ENCODE assay signal across 11 mouse cellular contexts in genomic region chr7:109012998-109013625, GRCm38 (mm10).
DNase-seq lines count a peak whose midpoint lies in the region; ATAC-seq and TF ChIP-seq lines count a peak whose summit lies in the region.
"Had no signal": no experiment of that assay in that cellular context is flagged by ENCODE, and none has a peak within 500 bp of the region (broad histone marks: within the 10 kb centered on the region; RNA-seq: fewer than 3 reads in every experiment).

No protein-coding gene starts in this region.

- H3K36me3 ChIP-seq in hindbrain, postnatal 0 days (ENCODE audit: insufficient read depth, low read length) = no peaks in the 10 kb centered on the region
- no peaks in the 10 kb centered on the region for H3K36me3 ChIP-seq in midbrain, embryonic 15.5 days (replicated peaks)

- peak; percentile 24 for ATAC-seq in frontal cortex, adult (ENCODE audit: low TSS enrichment)
- ATAC-seq in hindbrain, postnatal 0 days = no peak
- ATAC-seq in midbrain, embryonic 15.5 days (replicated peaks) = no peak

- H3K9me3 ChIP-seq in hindbrain, postnatal 0 days (ENCODE audit: low read length) = no peaks in the 10 kb centered on the region
- no peaks in the 10 kb centered on the region for H3K9me3 ChIP-seq in midbrain, embryonic 15.5 days

- 26% methylated on average over 4 of the region's 4 CpGs for WGBS in hindbrain, postnatal 0 days
- WGBS in midbrain, embryonic 15.5 days = 31% methylated on average over 4 of the region's 4 CpGs

- peaks cover 23% of the 10 kb centered on the region for H3K4me1 ChIP-seq in hindbrain, postnatal 0 days (ENCODE audit: insufficient read depth, low read length)
- H3K4me1 ChIP-seq in midbrain, embryonic 15.5 days = peaks cover 53% of the 10 kb centered on the region

- no peak for TF ChIP-seq POLR2A in brain, embryonic 14.5 days (IDR thresholded peaks at IDR 0.05; ENCODE audit: borderline replicate concordance, extremely low read depth, insufficient read depth, insufficient read length, poor library complexity, severe bottlenecking)

- peak overlapping the region; percentile 92 for H3K27ac ChIP-seq in hindbrain, postnatal 0 days
- H3K27ac ChIP-seq in midbrain, embryonic 15.5 days = peak overlapping the region; percentile 93

- TF ChIP-seq CTCF in brain, embryonic 14.5 days (IDR thresholded peaks at IDR 0.05; ENCODE audit: borderline replicate concordance, extremely low read depth, insufficient read depth, insufficient read length) = no peak
- no peak; the same call in 1 of the 2 replicates for TF ChIP-seq CTCF in hindbrain, postnatal 0 days (IDR thresholded peaks at IDR 0.05; ENCODE audit: low read depth)

- H3K4me3 ChIP-seq in hindbrain, postnatal 0 days (ENCODE audit: low read length) = no peak overlapping the region
- H3K4me3 ChIP-seq in midbrain, embryonic 15.5 days = peak overlapping the region; percentile 18

- peak overlapping the region; percentile 66 for H3K4me2 ChIP-seq in hindbrain, postnatal 0 days (ENCODE audit: low read depth, low read length)
- peak overlapping the region; percentile 81 for H3K4me2 ChIP-seq in midbrain, embryonic 15.5 days

- H3K27me3 ChIP-seq in hindbrain, postnatal 0 days (ENCODE audit: insufficient read depth, low read length) = no peaks in the 10 kb centered on the region
- H3K27me3 ChIP-seq in midbrain, embryonic 15.5 days (replicated peaks) = peaks cover 7% of the 10 kb centered on the region; the same call in 1 of the 2 replicates

- H3K9ac ChIP-seq in hindbrain, postnatal 0 days (replicated peaks; ENCODE audit: low read length) = no peak overlapping the region
- H3K9ac ChIP-seq in midbrain, embryonic 15.5 days = peak overlapping the region; percentile 12; the same call in 1 of the 2 replicates

- no peak for DNase-seq in frontal cortex, postnatal 25 days (ENCODE audit: low spot score in 2 of 2)
- peak; percentile 65 for DNase-seq in brain, embryonic 14.5 days (ENCODE audit: low read depth)
- DNase-seq in hindbrain, postnatal 0 days (ENCODE audit: low spot score) = peak; percentile 44
- DNase-seq in natural killer cell, adult 2 months (ENCODE audit: low spot score in 2 of 2) = no peak
- no peak for DNase-seq in MN1 (ENCODE audit: low spot score)
- no peak for DNase-seq in c-Kit-positive CD71-positive TER-119-positive erythroid progenitor cells, embryonic 14.5 days (ENCODE audit: low spot score)
- DNase-seq: B cell, adult 2 months; kidney, adult 11 months; lung, adult 18-20 months had no signal

Comparison
In these comparisons a context has a peak if more than half of its experiments do, and no peak if none do; other contexts are left out.
1. DNase-seq: peak in brain, embryonic 14.5 days (single experiment) and hindbrain, postnatal 0 days (single experiment); none in frontal cortex, postnatal 25 days (0 of 2), natural killer cell, adult 2 months (0 of 2), MN1 (single experiment) and c-Kit-positive CD71-positive TER-119-positive erythroid progenitor cells, embryonic 14.5 days (single experiment).